13 mouse cellular contexts compared by ENCODE assay signal in the genomic region with DNA sequence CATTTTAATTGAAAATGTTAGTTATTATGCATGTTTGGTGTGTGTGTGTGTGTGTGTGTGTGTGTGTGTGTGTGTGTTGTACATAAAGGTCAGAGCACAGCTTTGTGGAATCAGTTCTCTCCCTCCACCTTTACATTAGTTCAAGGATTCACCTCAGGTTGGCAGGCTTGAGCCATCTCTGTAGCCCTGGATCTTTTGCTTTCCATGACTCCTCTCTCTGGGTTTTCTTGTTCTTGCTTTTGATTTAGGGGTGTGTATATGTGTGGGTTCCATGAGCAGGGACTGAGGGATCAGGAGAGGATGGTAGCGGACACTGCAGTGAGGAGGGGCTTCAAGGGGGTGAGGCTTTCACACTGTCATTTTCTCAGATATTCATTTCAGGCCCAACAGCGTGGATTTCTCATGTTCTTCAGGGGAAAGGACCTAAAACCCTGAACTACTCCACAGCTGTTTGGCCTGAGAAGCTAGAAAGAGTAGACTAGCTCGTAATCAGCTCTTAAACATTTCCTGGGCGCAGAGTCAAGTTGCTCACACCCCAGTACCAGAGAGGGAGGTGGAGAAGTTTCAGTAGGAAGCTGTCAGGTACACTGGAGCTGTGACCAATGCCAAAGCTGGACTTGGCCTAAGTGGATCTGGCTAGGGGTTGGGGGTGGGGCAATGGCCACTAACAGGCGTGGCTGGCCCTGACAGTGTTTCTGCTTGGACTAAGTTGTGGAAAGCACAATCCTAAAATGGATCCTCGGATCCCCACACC. TPM values are rescaled to one million over a fixed set of nuclear protein-coding genes. Genes with fewer than 3 reads are reported as not detected.
DNase-seq lines count a peak whose midpoint lies in the region; ATAC-seq and TF ChIP-seq lines count a peak whose summit lies in the region.
"Had no signal": no experiment of that assay in that cellular context is flagged by ENCODE, and none has a peak within 500 bp of the region (broad histone marks: within the 10 kb centered on the region; RNA-seq: fewer than 3 reads in every experiment).

No protein-coding gene starts in this region.

- peak overlapping the region; percentile 85 for H3K27ac ChIP-seq in left cerebral cortex, adult 2 months
- H3K27ac ChIP-seq in cortical plate, adult 2 months (ENCODE audit: insufficient read depth, low read length) = peak overlapping the region; percentile 73
- peak overlapping the region; percentile 76 for H3K27ac ChIP-seq in forebrain, postnatal 0 days (ENCODE audit: low read depth, low read length)
- 0 out of 2 replicates have a peak overlapping the region, but pooled peaks have one; percentile 2 for H3K27ac ChIP-seq in neural tube, embryonic 14.5 days (ENCODE audit: low read depth, low read length)
- no peak overlapping the region for H3K27ac ChIP-seq in heart, embryonic 12.5 days (ENCODE audit: poor library complexity, severe bottlenecking)
- H3K27ac ChIP-seq: embryonic facial prominence, embryonic 13.5 days; heart, embryonic 13.5 days; liver, embryonic 14.5 days; stomach, embryonic 15.5 days had no signal

- H3K9ac ChIP-seq in forebrain, postnatal 0 days = no peak overlapping the region
- H3K9ac ChIP-seq in neural tube, embryonic 14.5 days (replicated peaks; ENCODE audit: low read depth, low read length) = no peak overlapping the region
- H3K9ac ChIP-seq in heart, embryonic 12.5 days = no peak overlapping the region
- H3K9ac ChIP-seq: embryonic facial prominence, embryonic 13.5 days; heart, embryonic 13.5 days; liver, embryonic 14.5 days; stomach, embryonic 15.5 days had no signal

- no peak overlapping the region for H3K4me2 ChIP-seq in forebrain, postnatal 0 days (ENCODE audit: low read depth)
- H3K4me2 ChIP-seq in neural tube, embryonic 14.5 days (ENCODE audit: low read depth, low read length) = no peak overlapping the region
- no peak overlapping the region for H3K4me2 ChIP-seq in heart, embryonic 12.5 days
- H3K4me2 ChIP-seq: embryonic facial prominence, embryonic 13.5 days; heart, embryonic 13.5 days; stomach, embryonic 15.5 days had no signal

- no peak for TF ChIP-seq POLR2A in cortical plate, adult 2 months (IDR thresholded peaks at IDR 0.05; ENCODE audit: extremely low read depth, insufficient read depth, low read length)

- DNase-seq in left cerebral cortex, adult 2 months (ENCODE audit: extremely low spot score in 1 of 2, low spot score in 2 of 2) = no peak
- DNase-seq in left cerebral cortex, adult 8-10 months (ENCODE audit: low spot score in 2 of 2) = no peak
- DNase-seq in forebrain, postnatal 0 days = no peak
- DNase-seq in layer of hippocampus, postnatal 10 days (ENCODE audit: low spot score in 2 of 2) = no peak
- DNase-seq: kidney, adult 18-20 months had no signal

- intact Hi-C loops in left cerebral cortex, adult 2 months (cut with DNase I) = loop anchor here (1.0 to 2.0 kb wide), 3 partner anchors 45 to 136 kb away; no protein-coding TSS in a partner anchor

- H3K27me3 ChIP-seq in forebrain, postnatal 0 days (ENCODE audit: insufficient read depth, low read length) = no peaks in the 10 kb centered on the region
- 0 out of 2 replicates have a peak, but pooled peaks cover 3% of the 10 kb centered on the region for H3K27me3 ChIP-seq in neural tube, embryonic 14.5 days (ENCODE audit: control insufficient read depth, insufficient read depth, low read length)
- H3K27me3 ChIP-seq in heart, embryonic 12.5 days (replicated peaks) = peaks cover 52% of the 10 kb centered on the region
- H3K27me3 ChIP-seq: stomach, embryonic 15.5 days had no signal

- no peaks in the 10 kb centered on the region for H3K9me3 ChIP-seq in forebrain, postnatal 0 days (ENCODE audit: low read length)
- H3K9me3 ChIP-seq in neural tube, embryonic 14.5 days (ENCODE audit: control insufficient read depth, low read length) = no peaks in the 10 kb centered on the region
- H3K9me3 ChIP-seq in heart, embryonic 12.5 days (replicated peaks) = no peaks in the 10 kb centered on the region
- H3K9me3 ChIP-seq: embryonic facial prominence, embryonic 13.5 days; heart, embryonic 13.5 days; stomach, embryonic 15.5 days had no signal

- TF ChIP-seq CTCF in left cerebral cortex, adult 2 months (IDR thresholded peaks at IDR 0.05) = peak; percentile 35; the same call in 1 of the 2 replicates
- peak; percentile 49 for TF ChIP-seq CTCF in cortical plate, adult 2 months (IDR thresholded peaks at IDR 0.05; ENCODE audit: extremely low read depth, insufficient read depth, low read length)
- TF ChIP-seq CTCF in forebrain, postnatal 0 days (IDR thresholded peaks at IDR 0.05; ENCODE audit: low read depth) = peak; percentile 60

- H3K4me3 ChIP-seq in left cerebral cortex, adult 2 months = no peak overlapping the region
- H3K4me3 ChIP-seq in cortical plate, adult 2 months (ENCODE audit: insufficient read depth, low read length) = no peak overlapping the region
- H3K4me3 ChIP-seq in forebrain, postnatal 0 days (ENCODE audit: low read depth, low read length) = no peak overlapping the region
- no peak overlapping the region for H3K4me3 ChIP-seq in neural tube, embryonic 14.5 days (ENCODE audit: low read depth, low read length)
- no peak overlapping the region for H3K4me3 ChIP-seq in heart, embryonic 12.5 days
- H3K4me3 ChIP-seq: embryonic facial prominence, embryonic 13.5 days; heart, embryonic 13.5 days; stomach, embryonic 15.5 days had no signal

- 70% methylated on average over 6 of the region's 6 CpGs for WGBS in forebrain, postnatal 0 days
- WGBS in neural tube, embryonic 14.5 days = 78% methylated on average over 6 of the region's 6 CpGs
- 64% methylated on average over 6 of the region's 6 CpGs for WGBS in heart, embryonic 12.5 days

- H3K4me1 ChIP-seq in cortical plate, adult 2 months (ENCODE audit: control insufficient read depth, insufficient read depth, low read length) = peaks cover 11% of the 10 kb centered on the region
- peaks cover 16% of the 10 kb centered on the region; the same call in 1 of the 2 replicates for H3K4me1 ChIP-seq in forebrain, postnatal 0 days (ENCODE audit: insufficient read depth)
- H3K4me1 ChIP-seq in neural tube, embryonic 14.5 days (ENCODE audit: control insufficient read depth, insufficient read depth, low read length) = peaks cover 8% of the 10 kb centered on the region
- peaks cover 46% of the 10 kb centered on the region for H3K4me1 ChIP-seq in heart, embryonic 12.5 days (replicated peaks)

- no peaks in the 10 kb centered on the region for H3K36me3 ChIP-seq in forebrain, postnatal 0 days (ENCODE audit: insufficient read depth)
- H3K36me3 ChIP-seq in neural tube, embryonic 14.5 days (ENCODE audit: control insufficient read depth, insufficient read depth, low read length) = no peaks in the 10 kb centered on the region
- no peaks in the 10 kb centered on the region for H3K36me3 ChIP-seq in heart, embryonic 12.5 days
- H3K36me3 ChIP-seq: embryonic facial prominence, embryonic 13.5 days; heart, embryonic 13.5 days; stomach, embryonic 15.5 days had no signal

- ATAC-seq in forebrain, postnatal 0 days = peak; percentile 69; the same call in 1 of the 2 replicates
- ATAC-seq in neural tube, embryonic 14.5 days (ENCODE audit: low read depth) = no peak
- ATAC-seq in heart, embryonic 12.5 days (ENCODE audit: insufficient number of reproducible peaks, low FRiP score) = no peak
- ATAC-seq: activated CD4-positive, CD25-positive, alpha-beta regulatory T cell, adult 4 months had no signal

RNA-seq across cellular contexts. Expression of gene Stra6, which starts 2.6 kb away (rescaled TPM):
- total RNA-seq in left cerebral cortex, adult 2 months (2021) = 1 to 10 TPM; 8.0 to 8.5 TPM
- 10 to 100 TPM; 11.4 to 13.9 (median 11.7) TPM for total RNA-seq in left cerebral cortex, adult 8-10 months (2022)
- polyA plus RNA-seq in cortical plate, adult 2 months (2012; rRNA removed) = 6.8 and 9.9 TPM in 2 replicates
- 13.9 and 16.2 TPM in 2 replicates for total RNA-seq in forebrain, postnatal 0 days (2014; rRNA removed)
- 9.6 and 11.0 TPM in 2 replicates for polyA plus RNA-seq in forebrain, postnatal 0 days (2015; fragmentation: Nextera tagmentation; extraction: Ambion mirVana)
- polyA plus RNA-seq in neural tube, embryonic 14.5 days (2014; fragmentation: Nextera tagmentation; extraction: Ambion mirVana) = 6.0 and 28.4 TPM in 2 replicates
- 0.78 and 1.00 TPM in 2 replicates for polyA plus RNA-seq in heart, embryonic 12.5 days (2016; fragmentation: Nextera tagmentation; extraction: Ambion mirVana)
- total RNA-seq in layer of hippocampus, postnatal 10 days (2021) = 1 to 10 TPM; 9.0 TPM

RNA-seq across cellular contexts. Expression of gene Ccdc33, which starts 52.5 kb away (rescaled TPM):
- 1 to 10 TPM in 1 of 2 experiments, under 1 TPM in 1; 0.86 to 1.3 TPM for total RNA-seq in left cerebral cortex, adult 2 months (2021)
- total RNA-seq in left cerebral cortex, adult 8-10 months (2022) = 1 to 10 TPM; 1.1 to 2.3 (median 1.6) TPM
- 1.5 and 1.7 TPM in 2 replicates for polyA plus RNA-seq in cortical plate, adult 2 months (2012; rRNA removed)
- total RNA-seq in forebrain, postnatal 0 days (2014; rRNA removed) = 0.38 and 3.0 TPM in 2 replicates
- polyA plus RNA-seq in forebrain, postnatal 0 days (2015; fragmentation: Nextera tagmentation; extraction: Ambion mirVana) = 1.1 and 1.5 TPM in 2 replicates
- polyA plus RNA-seq in neural tube, embryonic 14.5 days (2014; fragmentation: Nextera tagmentation; extraction: Ambion mirVana) = 0.13 TPM in 1 of 2 replicates, not detected in the other
- not detected in 2 replicates for polyA plus RNA-seq in heart, embryonic 12.5 days (2016; fragmentation: Nextera tagmentation; extraction: Ambion mirVana)
- 1 to 10 TPM; 1.0 to 2.0 TPM for total RNA-seq in layer of hippocampus, postnatal 10 days (2021)
- polyA plus RNA-seq: activated CD4-positive, CD25-positive, alpha-beta regulatory T cell, adult 4 months; embryonic facial prominence, embryonic 13.5 days; liver, embryonic 14.5 days had no signal

RNA-seq across cellular contexts. Expression of gene Cyp11a1, which starts 59.9 kb away (rescaled TPM):
- total RNA-seq in left cerebral cortex, adult 2 months (2021) = 1 to 10 TPM; 3.8 to 4.7 TPM
- 1 to 10 TPM; 1.6 to 5.0 (median 2.9) TPM for total RNA-seq in left cerebral cortex, adult 8-10 months (2022)
- polyA plus RNA-seq in cortical plate, adult 2 months (2012; rRNA removed) = 8.3 and 9.0 TPM in 2 replicates
- total RNA-seq in forebrain, postnatal 0 days (2014; rRNA removed) = 0.29 and 1.2 TPM in 2 replicates
- polyA plus RNA-seq in forebrain, postnatal 0 days (2015; fragmentation: Nextera tagmentation; extraction: Ambion mirVana) = 0.77 and 0.88 TPM in 2 replicates
- 0.43 and 0.71 TPM in 2 replicates for polyA plus RNA-seq in neural tube, embryonic 14.5 days (2014; fragmentation: Nextera tagmentation; extraction: Ambion mirVana)
- polyA plus RNA-seq in heart, embryonic 12.5 days (2016; fragmentation: Nextera tagmentation; extraction: Ambion mirVana) = not detected in 2 replicates
- 1 to 10 TPM; 1.2 to 1.9 TPM for total RNA-seq in layer of hippocampus, postnatal 10 days (2021)
- polyA plus RNA-seq: activated CD4-positive, CD25-positive, alpha-beta regulatory T cell, adult 4 months had no signal
